Mouse (Mus musculus): ENCODE results near the gene Rasgef1b. TPM values are rescaled to one million over a fixed set of nuclear protein-coding genes. Genes with fewer than 3 reads are reported as not detected.

Rasgef1b gene
- total RNA-seq, 2 experiments from 2014 or later: 14.6 to 19.6 TPM

GRCm38 (mm10) chr5:99602244-99603023 is 126.4 kb downstream of the Rasgef1b start:
- DNase-seq: no peak

DNA sequence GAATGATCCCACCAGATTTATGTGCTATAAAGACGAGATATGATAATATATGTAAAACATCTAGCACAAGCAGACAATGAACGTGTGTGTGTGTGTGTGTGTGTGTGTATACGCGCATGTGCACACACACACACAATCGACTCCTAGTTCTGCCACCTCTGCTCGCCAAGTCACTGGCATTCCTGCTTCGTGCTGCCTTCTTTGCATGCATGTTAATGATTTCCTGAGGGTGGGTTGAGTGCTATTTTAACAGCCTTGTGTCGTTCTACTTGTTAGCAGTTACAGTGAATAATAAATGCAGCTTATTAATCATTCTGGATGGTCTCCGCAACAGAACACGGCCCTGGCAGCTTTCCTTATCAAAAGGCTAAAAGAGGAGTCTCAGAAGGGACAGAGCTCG is 129.5 kb downstream of the Rasgef1b start:
- no peak for DNase-seq

GRCm38 (mm10) chr5:99598470-99599110 is 130.3 kb downstream of the Rasgef1b start:
- DNase-seq: no peak

DNA sequence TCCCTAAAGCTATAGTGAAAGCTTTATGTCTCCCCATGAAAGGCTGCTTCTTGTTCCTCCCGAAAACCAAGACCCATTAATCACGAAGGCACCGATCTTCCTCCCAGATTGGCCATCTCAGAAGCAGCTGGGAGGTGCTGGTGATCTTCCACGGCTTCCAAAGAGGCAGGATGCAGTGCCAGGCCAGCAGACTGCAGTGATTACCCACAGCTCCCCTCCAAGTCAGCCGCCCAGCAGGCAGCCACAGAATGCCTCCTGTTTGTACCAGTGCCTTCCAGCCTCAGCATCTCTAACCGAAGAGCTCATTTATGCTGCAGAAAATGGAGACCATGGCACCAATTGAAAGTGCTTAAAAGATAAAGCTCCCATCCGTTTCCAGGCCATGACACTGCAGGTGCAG is 131.2 kb downstream of the Rasgef1b start:
- DNase-seq: no peak

- no peak for DNase-seq
These were observed 137.5 kb downstream of the Rasgef1b start for GRCm38 (mm10) chr5:99591348-99591747.

DNA sequence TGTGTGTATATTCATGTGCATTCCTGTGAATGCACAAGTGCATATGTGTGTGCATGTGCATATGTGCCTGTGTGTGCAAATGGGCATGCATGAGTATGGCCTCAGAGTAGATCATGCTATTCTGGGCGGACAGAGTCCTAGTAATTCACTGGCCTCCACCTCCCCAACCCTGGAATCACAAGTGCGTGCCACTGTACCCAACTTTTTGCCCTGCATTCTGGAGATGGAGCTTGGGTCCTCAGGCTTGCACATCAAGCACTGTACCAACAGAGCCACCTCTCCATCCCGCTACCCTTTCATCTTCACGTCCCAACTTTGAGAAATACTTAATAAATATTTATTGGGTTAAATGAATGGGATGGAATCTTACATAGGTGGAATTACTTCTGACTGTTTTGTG is 138.3 kb downstream of the Rasgef1b start:
- DNase-seq: no peak

DNA sequence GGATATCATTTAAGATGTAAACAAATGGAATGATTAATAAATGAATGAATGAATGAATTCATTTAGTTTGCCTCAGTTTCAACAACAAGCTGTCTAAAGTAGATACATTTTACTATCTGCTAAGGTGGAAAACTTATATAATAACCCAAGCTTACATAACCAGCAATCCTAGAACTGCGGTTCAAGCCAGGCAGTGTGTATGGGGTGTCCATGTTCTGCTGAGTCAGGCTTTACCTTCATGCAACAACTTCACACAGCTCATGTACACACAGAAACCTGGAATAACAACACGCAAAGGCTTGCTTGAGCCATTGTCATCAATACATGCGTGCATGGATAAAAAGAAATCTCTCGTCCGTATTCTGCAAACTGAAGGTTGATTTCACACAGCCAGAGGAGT is 140.9 kb downstream of the Rasgef1b start:
- DNase-seq: no peak

DNA sequence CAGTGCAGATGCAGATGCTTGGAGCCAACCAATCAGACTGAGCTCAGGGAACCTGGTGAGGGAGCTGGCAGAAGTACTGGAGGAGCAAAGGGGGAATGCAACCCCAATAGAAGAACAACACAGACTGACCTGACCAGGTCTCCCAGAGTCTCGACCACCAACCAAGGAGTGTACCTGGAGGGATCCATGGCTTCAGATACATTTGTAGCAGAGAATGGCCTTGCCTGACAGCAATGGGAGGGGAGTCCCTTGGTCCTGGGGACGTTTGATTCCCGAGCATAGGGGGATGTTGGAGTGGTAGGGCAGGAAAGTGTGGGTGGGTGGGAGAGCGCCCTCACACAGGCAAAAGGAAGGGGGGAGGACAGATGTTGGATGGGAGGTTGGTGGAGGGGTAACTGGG is 141.3 kb downstream of the Rasgef1b start:
- DNase-seq: no peak

DNA sequence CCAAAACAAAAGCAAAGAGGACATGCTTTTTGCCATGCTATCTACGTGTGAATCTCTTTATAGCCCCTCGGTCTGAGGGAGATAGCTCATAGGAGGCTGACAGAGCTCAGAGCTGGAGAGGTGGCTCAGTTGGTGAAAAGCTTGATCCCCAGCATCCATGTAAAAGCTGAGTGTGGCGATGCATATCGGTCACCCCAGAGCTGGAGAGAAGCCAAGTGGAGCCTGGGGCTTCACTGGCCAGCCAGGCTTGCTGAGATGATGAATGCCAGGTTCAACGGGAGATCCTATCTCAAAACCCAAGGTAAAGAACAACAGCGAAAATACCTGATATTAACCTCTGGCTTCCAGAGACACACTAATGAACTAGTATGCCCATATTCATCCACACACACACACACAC is 142.6 kb downstream of the Rasgef1b start:
- no peak for DNase-seq

DNA sequence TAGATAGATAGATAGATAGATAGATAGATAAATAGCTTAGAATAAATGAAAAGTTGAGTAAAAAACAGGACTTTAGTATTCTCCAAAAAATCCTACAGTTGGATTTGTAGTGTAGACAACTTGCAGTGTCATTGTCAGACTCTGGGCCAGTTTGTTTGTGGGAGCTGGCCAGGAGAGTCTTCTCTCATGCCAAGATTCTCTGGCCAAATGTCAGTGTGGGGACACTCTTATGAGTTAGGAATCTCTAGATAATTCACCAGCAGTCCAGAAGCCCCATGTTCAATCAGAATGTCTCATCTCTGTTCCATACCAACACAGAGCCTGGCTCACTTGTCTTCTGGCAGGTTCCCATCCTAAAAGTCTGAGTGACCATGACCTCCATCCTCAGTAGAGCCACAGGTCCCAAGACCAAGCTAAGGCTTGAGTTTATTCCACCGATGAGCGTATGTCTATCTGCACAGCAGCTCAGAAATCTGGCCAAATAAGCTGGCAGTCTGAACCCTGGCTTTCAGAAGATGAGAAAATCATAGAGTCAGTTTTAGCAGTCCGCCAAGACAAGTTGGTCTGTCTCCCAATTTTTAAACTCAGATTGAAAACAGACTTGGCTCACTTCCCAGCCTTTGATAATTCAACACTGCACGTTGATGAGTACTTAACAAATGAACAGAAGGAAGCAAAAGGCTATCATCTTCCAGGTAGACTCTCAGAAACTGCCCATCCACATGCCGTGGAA is 143.5 kb downstream of the Rasgef1b start:
- peak; percentile 12 to 21 for DNase-seq

- DNase-seq: no peak
These were observed 144.6 kb downstream of the Rasgef1b start for GRCm38 (mm10) chr5:99584266-99584665.

GRCm38 (mm10) chr5:99582055-99582454 is 146.8 kb downstream of the Rasgef1b start:
- DNase-seq: no peak

GRCm38 (mm10) chr5:99578692-99579091 is 150.2 kb downstream of the Rasgef1b start:
- peak; percentile 59 to 73 for DNase-seq

DNA sequence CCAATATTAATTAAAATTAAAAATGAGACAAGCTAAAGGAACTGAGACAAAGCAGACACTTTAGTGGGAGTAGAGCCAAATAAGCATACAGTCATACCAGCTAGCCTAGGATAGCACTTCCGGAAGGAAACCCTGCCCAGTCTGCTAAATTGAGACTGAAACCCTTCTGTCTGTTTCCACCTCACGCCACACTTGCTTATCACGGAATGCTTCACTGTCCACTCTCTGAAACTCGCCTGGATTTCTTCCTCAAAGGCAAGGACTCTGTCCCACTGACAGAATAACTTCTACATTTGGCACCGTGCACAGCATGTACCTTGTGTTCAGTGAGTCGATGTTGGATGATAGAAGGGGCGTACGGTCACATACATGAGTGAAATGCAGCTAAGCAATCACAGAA is 153.0 kb downstream of the Rasgef1b start:
- DNase-seq: peak; percentile 21 to 23

DNA sequence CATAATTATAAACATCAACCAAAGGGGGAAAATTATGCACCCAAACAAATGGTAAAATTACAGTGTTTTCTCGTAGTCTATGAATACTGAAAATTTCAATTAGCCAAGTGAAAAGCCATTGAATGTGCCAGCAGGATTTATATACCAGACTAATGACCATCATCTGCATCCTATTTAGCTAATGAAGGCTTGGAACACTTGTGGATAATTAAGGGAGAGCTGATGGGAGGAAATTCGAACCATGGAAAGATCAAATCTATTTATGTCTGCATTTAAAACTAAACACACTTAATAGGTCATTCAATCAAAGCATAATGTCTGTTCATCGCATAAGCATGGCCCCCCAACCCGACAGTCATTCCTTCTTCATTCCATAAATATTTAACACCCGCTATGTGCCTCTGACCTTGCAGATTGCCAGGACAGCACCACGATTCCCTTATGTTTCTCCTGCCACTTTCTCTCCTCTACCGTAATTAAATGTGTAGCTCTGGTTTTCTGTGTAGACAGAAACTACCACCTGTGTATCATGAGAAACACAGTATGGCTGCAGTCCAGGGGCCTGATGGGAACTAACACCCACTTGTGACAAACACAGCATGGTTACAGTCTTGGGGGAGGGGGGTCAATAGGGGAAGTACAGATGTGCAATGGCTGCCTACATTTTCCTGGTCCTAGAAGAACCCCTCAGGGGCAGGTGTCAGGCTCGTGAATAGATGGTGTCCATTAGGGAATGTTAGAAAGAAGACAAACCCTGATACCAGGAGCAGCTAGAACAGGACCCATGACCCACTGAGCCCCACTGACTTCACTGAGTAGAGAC is 164.2 kb downstream of the Rasgef1b start:
- DNase-seq: no peak

DNA sequence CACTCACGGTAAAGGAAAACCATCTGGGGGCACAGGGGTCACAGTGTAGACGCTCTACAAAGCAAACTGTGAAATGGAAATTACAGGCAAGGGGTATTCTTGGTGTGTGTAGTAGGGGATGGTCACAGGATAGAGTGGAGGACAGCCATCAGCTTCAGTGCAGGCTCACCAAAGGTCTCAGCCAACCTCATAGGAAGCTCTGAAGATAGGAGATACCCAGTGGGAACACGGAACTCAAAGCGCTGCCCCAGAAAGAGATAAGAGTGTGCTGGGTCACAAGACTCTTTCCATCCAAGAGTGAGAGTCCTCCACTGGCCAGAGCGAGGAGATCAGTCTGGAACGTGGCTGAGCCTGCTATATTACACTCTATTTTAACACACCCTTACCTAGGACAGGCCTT is 166.8 kb downstream of the Rasgef1b start:
- DNase-seq: peak in 1 of 2 experiments; percentile 14

DNA sequence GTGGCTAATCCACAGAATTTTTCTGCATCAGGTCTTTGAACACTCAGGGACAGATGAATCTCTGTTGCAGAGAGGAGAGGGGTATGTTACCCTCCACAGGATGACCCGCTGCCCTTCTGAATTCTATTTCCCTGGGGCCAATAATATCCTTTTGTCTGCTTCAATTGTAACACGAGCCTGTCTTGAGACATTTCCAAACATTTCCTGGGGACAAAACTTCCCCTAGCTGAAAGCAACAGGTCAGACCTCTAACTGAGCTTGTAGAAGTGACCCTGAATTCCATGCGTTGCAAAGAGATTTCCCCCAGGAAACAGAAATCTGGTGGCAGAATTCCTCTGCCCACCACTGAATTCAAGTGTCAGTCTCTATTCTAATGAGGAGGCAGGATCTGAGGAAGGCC is 169.1 kb downstream of the Rasgef1b start:
- DNase-seq: no peak

DNA sequence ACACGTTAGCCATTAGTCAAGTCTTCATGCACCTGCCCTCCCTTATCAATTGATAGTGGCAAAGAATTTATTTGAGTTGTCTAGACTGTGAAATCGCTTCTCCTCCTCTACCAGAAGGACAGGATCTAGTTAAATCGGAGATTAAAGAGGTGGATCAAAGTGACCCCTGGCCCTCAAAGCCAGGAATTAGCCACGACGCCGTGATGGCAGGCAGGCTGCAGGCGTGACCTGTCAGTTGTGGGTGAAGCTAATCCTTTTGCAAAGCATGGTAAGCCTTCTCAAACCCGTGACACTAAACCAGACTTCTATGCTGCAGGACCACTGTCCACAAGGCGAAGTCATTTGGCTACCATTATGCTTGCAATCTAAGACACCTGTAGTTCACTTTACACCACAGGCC is 170.6 kb downstream of the Rasgef1b start:
- no peak for DNase-seq

GRCm38 (mm10) chr5:99552645-99553044 is 176.2 kb downstream of the Rasgef1b start:
- DNase-seq: no peak

GRCm38 (mm10) chr5:99544664-99545494 is 184.0 kb downstream of the Rasgef1b start:
- no peak for DNase-seq
